Mouse (Mus musculus) limb, embryonic 11.5 days (tissue): Measurements from ENCODE around the gene Aspa. TPM values are rescaled to one million over a fixed set of nuclear protein-coding genes. Genes with fewer than 3 reads are reported as not detected.

Experiments
- polyA plus RNA-seq: library from polyadenylated mRNA; unstranded; fragments of >200 nt; fragmentation: Nextera tagmentation; extraction: Ambion mirVana; gene quantifications from 2 replicates; pipeline ENCODE4 v1.2.1, GENCODE M21; 2014

The Aspa gene
- polyA plus RNA-seq, 1 experiment from 2014 or later: not detected

Other genes with a start within 250 kb of the Aspa start
- 0.51 and 0.54 TPM in 2 replicates for gene Itgae, start 239.0 kb downstream of the Aspa start, polyA plus RNA-seq
- 19.5 and 19.9 TPM in 2 replicates for gene Haspin, start 191.3 kb downstream of the Aspa start, polyA plus RNA-seq
- 0.08 TPM in 1 of 2 replicates, not detected in the other for gene P2rx5, start 169.2 kb downstream of the Aspa start, polyA plus RNA-seq
- gene Emc6, start 152.6 kb downstream of the Aspa start, polyA plus RNA-seq: 95.2 and 111 TPM in 2 replicates
- 220 and 222 TPM in 2 replicates for gene Tax1bp3, start 152.5 kb downstream of the Aspa start, polyA plus RNA-seq
- gene Ctns, start 130.6 kb downstream of the Aspa start, polyA plus RNA-seq: 23.6 and 25.5 TPM in 2 replicates
- gene Shpk, start 130.1 kb downstream of the Aspa start, polyA plus RNA-seq: 0.74 and 1.0 TPM in 2 replicates
- gene Trpv1, start 95.3 kb downstream of the Aspa start, polyA plus RNA-seq: 0.09 TPM in 2 replicates
- 0.08 TPM in 1 of 2 replicates, not detected in the other for gene Trpv3, start 62.2 kb downstream of the Aspa start, polyA plus RNA-seq
- not detected in 2 replicates for gene Gm49340, start 145 bp upstream of the Aspa start, polyA plus RNA-seq
- gene Spata22, start 145 bp upstream of the Aspa start, polyA plus RNA-seq: not detected in 2 replicates
- not detected in 2 replicates for gene Olfr20, start 21.2 kb upstream of the Aspa start, polyA plus RNA-seq
- gene Olfr376, start 41.6 kb upstream of the Aspa start, polyA plus RNA-seq: not detected in 2 replicates
- gene Olfr1, start 70.0 kb upstream of the Aspa start, polyA plus RNA-seq: not detected in 2 replicates
- gene Olfr378, start 98.9 kb upstream of the Aspa start, polyA plus RNA-seq: not detected in 2 replicates
- not detected in 2 replicates for gene Olfr380, start 127.9 kb upstream of the Aspa start, polyA plus RNA-seq
- gene Olfr381, start 162.0 kb upstream of the Aspa start, polyA plus RNA-seq: not detected in 2 replicates
- not detected in 2 replicates for gene Olfr382, start 187.6 kb upstream of the Aspa start, polyA plus RNA-seq